Mouse (Mus musculus): Measurements from ENCODE around the gene Anxa9. TPM values are rescaled to one million over a fixed set of nuclear protein-coding genes. Genes with fewer than 3 reads are reported as not detected.

Gene Anxa9
- total and polyA plus RNA-seq, 3 experiments, result 1.5 to 4.1 (median 2.5) TPM

DNA sequence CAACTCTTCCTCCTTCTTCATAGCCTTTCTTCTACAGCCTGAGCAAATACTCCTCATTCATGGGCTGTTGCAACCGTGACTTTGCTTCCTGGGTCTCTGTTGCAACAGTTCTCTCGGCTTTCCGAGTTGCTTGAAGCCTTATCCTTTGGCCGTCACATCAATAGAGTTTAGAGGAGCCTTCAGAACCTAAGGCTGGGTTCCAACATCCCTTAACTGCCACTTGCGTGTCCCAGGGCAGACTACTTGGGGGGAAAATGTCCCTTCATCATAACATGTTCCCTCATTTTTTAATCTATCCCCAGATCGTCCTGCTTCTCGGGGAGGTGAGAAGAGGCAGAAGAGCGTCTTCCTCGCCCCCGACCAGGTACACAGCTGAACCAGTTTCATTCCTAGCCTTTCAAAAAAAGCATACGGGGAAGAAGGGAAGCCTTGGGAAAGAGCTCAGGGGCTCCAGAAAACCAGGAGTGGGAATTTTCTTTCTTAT lies 24.6 kb downstream of the Anxa9 start:
- Histone ChIP-seq H3K27ac (ENCODE audit: insufficient read depth, low read depth) (peak overlapping the region; percentile 41; the same call in 1 of the 2 replicates), H3K27me3 (replicated peaks) (no peaks in the 10 kb centered on the region), H3K79me2 (replicated peaks; ENCODE audit: control insufficient read depth, extremely low read depth, insufficient read depth, poor library complexity, severe bottlenecking) (0 out of 2 replicates have a peak, but pooled peaks cover 2% of the 10 kb centered on the region), H3K36me3 (replicated peaks in 1 of 2; ENCODE audit: control insufficient read depth in 1 of 2, insufficient read depth in 1 of 2, low read length in 1 of 2) (peaks cover 0 to 2% of the 10 kb centered on the region in 2 experiments), H3K4me3 (replicated peaks in 1 of 3; ENCODE audit: low read depth in 2 of 3, low read length in 2 of 3, poor library complexity in 1 of 3) (peak overlapping the region; percentile 68 to 86 (median 75)), H3K4me2 (ENCODE audit: insufficient read depth, low read depth, poor library complexity, severe bottlenecking) (peak overlapping the region; percentile 80), H3K4me1 (ENCODE audit: control insufficient read depth in 1 of 2, insufficient read depth in 2 of 2) (peaks cover 0 to 23% of the 10 kb centered on the region in 2 experiments; a peak in 2 of 4 replicates), H3K9ac (ENCODE audit: insufficient read depth, low read depth) (peak overlapping the region; percentile 96), H3K9me3 (replicated peaks; ENCODE audit: low read length) (no peaks in the 10 kb centered on the region)
- in situ Hi-C loops (cut with MboI; ENCODE audit: low pct_ligation_motif_present, low pct_unique_long_range_greater_than_20kb, low sequenced_read_pairs) (no loop called here), dilution Hi-C loops (cut with MboI; ENCODE audit: extremely low pct_ligation_motif_present, extremely low pct_unique_long_range_greater_than_20kb, low sequenced_read_pairs) (no loop called here)
- peak; percentile 37 for DNase-seq (ENCODE audit: extremely low read depth)
- TF ChIP-seq CTCF (conservative IDR thresholded peaks at IDR 0.05 in 1 of 2, IDR thresholded peaks at IDR 0.05 in 1 of 2; ENCODE audit: low read depth in 2 of 2, low read length in 2 of 2), result no peak
- peak; percentile 40; the same call in 1 of the 2 replicates for TF ChIP-seq TBP (conservative IDR thresholded peaks at IDR 0.05; ENCODE audit: low read depth, low read length)
- no peak for TF ChIP-seq ZNF384 (IDR thresholded peaks at IDR 0.05; ENCODE audit: low read depth, low read length)
- TF ChIP-seq NRF1 (IDR thresholded peaks at IDR 0.05; ENCODE audit: low read depth, low read length), result no peak
- no peak for TF ChIP-seq MEF2A (IDR thresholded peaks at IDR 0.05; ENCODE audit: borderline replicate concordance, low read depth, low read length)
- no peak for TF ChIP-seq E2F4 (IDR thresholded peaks at IDR 0.05; ENCODE audit: insufficient replicate concordance, low read depth, low read length)
- TF ChIP-seq SIN3A (IDR thresholded peaks at IDR 0.05; ENCODE audit: low read length), result no peak
- TF ChIP-seq CHD2 (IDR thresholded peaks at IDR 0.05; ENCODE audit: low read length), result no peak
- TF ChIP-seq USF2 (conservative IDR thresholded peaks at IDR 0.05; ENCODE audit: low read depth, low read length), result no peak

DNA sequence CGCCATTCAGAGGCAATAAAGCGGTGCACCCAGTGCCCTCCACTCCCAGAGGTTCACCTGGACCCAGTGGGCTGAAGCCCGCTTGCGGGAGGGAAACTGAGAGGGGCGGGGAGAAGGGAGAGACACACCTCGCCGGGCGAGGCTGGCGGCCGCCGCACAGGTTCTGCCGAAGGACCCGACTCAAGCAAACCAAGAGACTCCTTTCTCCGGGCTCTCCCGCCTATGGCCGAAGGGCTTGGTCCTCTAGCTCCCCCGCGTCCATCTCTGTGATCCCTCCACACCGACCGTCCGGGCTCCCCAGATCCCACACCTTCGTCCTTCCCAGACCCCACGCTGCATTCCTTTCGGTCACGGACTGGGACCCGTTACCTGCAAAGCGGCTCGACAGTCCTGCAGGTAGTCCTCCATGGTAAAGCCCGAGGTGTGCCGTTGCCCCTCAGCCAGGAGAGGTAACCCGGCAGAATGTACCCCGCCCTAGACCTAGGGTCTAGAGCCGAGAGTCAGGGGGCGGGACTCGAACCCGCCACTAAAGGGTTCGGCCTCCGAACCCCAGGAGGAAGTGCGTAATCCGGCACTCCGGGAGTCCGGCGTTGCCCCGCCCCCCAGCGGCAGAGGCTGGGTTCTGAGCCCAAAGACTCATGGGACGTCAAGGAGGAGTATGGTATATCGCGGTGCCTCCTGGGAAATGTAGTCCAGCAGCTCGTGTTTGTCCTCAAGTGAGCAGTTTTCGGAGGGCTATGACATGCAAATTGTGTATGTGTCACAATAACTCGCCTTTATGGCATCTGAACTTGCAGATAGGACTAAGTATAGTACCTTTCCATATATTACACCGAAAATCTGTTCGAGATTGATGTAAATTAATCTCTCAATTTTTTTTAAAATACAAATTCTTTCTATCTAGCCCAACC lies 25.5 kb downstream of the Anxa9 start, which contains the start of the genes Mindy1 and Prune1:
Gene Mindy1, plus strand, starts transcription at position 130 of the 911 bp plus-strand sequence.
Gene Prune1, minus strand, starts transcription at position 861 of the 911 bp plus-strand sequence.
- dilution Hi-C loops (cut with MboI; ENCODE audit: extremely low pct_ligation_motif_present, extremely low pct_unique_long_range_greater_than_20kb, low sequenced_read_pairs) (no loop called here), in situ Hi-C loops (cut with MboI; ENCODE audit: low pct_ligation_motif_present, low pct_unique_long_range_greater_than_20kb, low sequenced_read_pairs) (no loop called here)
- Histone ChIP-seq H3K36me3 (replicated peaks in 1 of 2; ENCODE audit: control insufficient read depth in 1 of 2, insufficient read depth in 1 of 2, low read length in 1 of 2) (peaks cover 0 to 2% of the 10 kb centered on the region in 2 experiments), H3K9me3 (replicated peaks; ENCODE audit: low read length) (no peaks in the 10 kb centered on the region), H3K27me3 (replicated peaks) (no peaks in the 10 kb centered on the region), H3K27ac (ENCODE audit: insufficient read depth, low read depth) (peak within 1 kb of the TSS; percentile 41), H3K4me1 (ENCODE audit: control insufficient read depth in 1 of 2, insufficient read depth in 2 of 2) (peaks cover 0 to 31% of the 10 kb centered on the region in 2 experiments; a peak in 2 of 4 replicates), H3K9ac (ENCODE audit: insufficient read depth, low read depth) (peak within 1 kb of the TSS; percentile 96), H3K79me2 (replicated peaks; ENCODE audit: control insufficient read depth, extremely low read depth, insufficient read depth, poor library complexity, severe bottlenecking) (0 out of 2 replicates have a peak, but pooled peaks cover 2% of the 10 kb centered on the region), H3K4me3 (replicated peaks in 1 of 3; ENCODE audit: low read depth in 2 of 3, low read length in 2 of 3, poor library complexity in 1 of 3) (peak within 1 kb of the TSS; percentile 81 to 93 (median 86)), H3K4me2 (ENCODE audit: insufficient read depth, low read depth, poor library complexity, severe bottlenecking) (peak within 1 kb of the TSS; percentile 80)
- DNase-seq (ENCODE audit: extremely low read depth), result peak; percentile 99
- TF ChIP-seq KAT2A (IDR thresholded peaks at IDR 0.05; ENCODE audit: insufficient replicate concordance, low read length) (peak; percentile 96; the same call in 1 of the 2 replicates), ZNF384 (IDR thresholded peaks at IDR 0.05; ENCODE audit: low read depth, low read length) (peak; percentile 38; the same call in 1 of the 2 replicates), EP300 (IDR thresholded peaks at IDR 0.05; ENCODE audit: low read length) (no peak), CTCF (conservative IDR thresholded peaks at IDR 0.05 in 1 of 2, IDR thresholded peaks at IDR 0.05 in 1 of 2; ENCODE audit: low read depth in 2 of 2, low read length in 2 of 2) (no peak), SMC3 (IDR thresholded peaks at IDR 0.05; ENCODE audit: low read depth, low read length) (no peak), MAX (IDR thresholded peaks at IDR 0.05; ENCODE audit: low read length) (peak; percentile 33; the same call in 1 of the 2 replicates), RAD21 (IDR thresholded peaks at IDR 0.05; ENCODE audit: low read depth, low read length) (no peak), ZC3H11A (IDR thresholded peaks at IDR 0.05; ENCODE audit: low read depth, low read length) (no peak), MYC (IDR thresholded peaks at IDR 0.05; ENCODE audit: low read depth, low read length) (peak; percentile 78; the same call in 1 of the 2 replicates), MAFK (IDR thresholded peaks at IDR 0.05; ENCODE audit: insufficient replicate concordance, low read length) (no peak), TCF12 (IDR thresholded peaks at IDR 0.05; ENCODE audit: low read depth, low read length) (peak; percentile 61), USF1 (IDR thresholded peaks at IDR 0.05; ENCODE audit: low read depth, low read length) (no peak), IRF4 (IDR thresholded peaks at IDR 0.05; ENCODE audit: low read depth, low read length) (peak; percentile 65), ZMIZ1 (IDR thresholded peaks at IDR 0.05; ENCODE audit: low read depth, low read length) (no peak), JUND (conservative IDR thresholded peaks at IDR 0.05; ENCODE audit: low read depth, low read length) (no peak), SIN3A (IDR thresholded peaks at IDR 0.05; ENCODE audit: low read length) (peak; percentile 86), TBP (conservative IDR thresholded peaks at IDR 0.05; ENCODE audit: low read depth, low read length) (peak; percentile 68; the same call in 1 of the 2 replicates), ZKSCAN1 (IDR thresholded peaks at IDR 0.05; ENCODE audit: borderline replicate concordance, low read depth, low read length) (no peak), HCFC1 (IDR thresholded peaks at IDR 0.05; ENCODE audit: low read depth, low read length) (peak; percentile 99), BHLHE40 (IDR thresholded peaks at IDR 0.05; ENCODE audit: low read depth, low read length) (0 out of 2 replicates have a peak, but pooled peaks have one; percentile 21), MAZ (IDR thresholded peaks at IDR 0.05; ENCODE audit: low read depth, low read length) (no peak), CHD2 (IDR thresholded peaks at IDR 0.05; ENCODE audit: low read length) (no peak; the same call in 1 of the 2 replicates), NELFE (IDR thresholded peaks at IDR 0.05; ENCODE audit: low read depth, low read length) (0 out of 2 replicates have a peak, but pooled peaks have one; percentile 10), E2F4 (IDR thresholded peaks at IDR 0.05; ENCODE audit: insufficient replicate concordance, low read depth, low read length) (no peak), POLR2A (IDR thresholded peaks at IDR 0.05; ENCODE audit: low read depth, low read length) (peak; percentile 48; the same call in 1 of the 2 replicates), NRF1 (IDR thresholded peaks at IDR 0.05; ENCODE audit: low read depth, low read length) (peak; percentile 46; the same call in 1 of the 2 replicates)

Data from CH12.LX (cell line).